Mouse (Mus musculus) intestine, embryonic 16.5 days (tissue): Measurements from ENCODE around the gene Stox2. TPM values are rescaled to one million over a fixed set of nuclear protein-coding genes. Genes with fewer than 3 reads are reported as not detected.

Experiments
- ATAC-seq: fragments of 200-750 bp; cut with Nextera tagmentation; 2 replicates; pipeline ENCODE4 v1.8.0; 2017; ENCODE audit warnings: moderate TSS enrichment, moderate library complexity
- H3K27ac ChIP-seq: fragments of 300-500 bp; sonication (generic); 2 replicates; pipeline ENCODE4 v1.5.1; 2014; ENCODE audit warnings: mild to moderate bottlenecking, low read length
- H3K27me3 ChIP-seq: fragments of 300-500 bp; sonication (generic); replicated peaks from 2 replicates; pipeline ENCODE4 v1.6.1; 2014; ENCODE audit warnings: low read length, control low read depth, mixed read lengths; ENCODE audit not compliant: control insufficient read depth, insufficient read depth
- H3K36me3 ChIP-seq: fragments of 300-500 bp; sonication (generic); 2 replicates; pipeline ENCODE4 v1.6.1; 2014; ENCODE audit warnings: low read length, control low read depth; ENCODE audit not compliant: control insufficient read depth, insufficient read depth
- H3K4me1 ChIP-seq: fragments of 300-500 bp; sonication (generic); 2 replicates; pipeline ENCODE4 v1.6.1; 2014; ENCODE audit warnings: low read length, control low read depth, mixed read lengths; ENCODE audit not compliant: control insufficient read depth, insufficient read depth
- H3K4me2 ChIP-seq: fragments of 300-500 bp; sonication (generic); 2 replicates; pipeline ENCODE4 v1.6.1; 2014; ENCODE audit warnings: low read depth, low read length, control low read depth
- H3K4me3 ChIP-seq: fragments of 300-500 bp; sonication (generic); 2 replicates; pipeline ENCODE4 v1.5.1; 2014; ENCODE audit warnings: mild to moderate bottlenecking, low read length
- H3K9ac ChIP-seq: fragments of 300-500 bp; sonication (generic); 2 replicates; pipeline ENCODE4 v1.6.1; 2014; ENCODE audit warnings: low read depth, low read length
- H3K9me3 ChIP-seq: fragments of 300-500 bp; sonication (generic); 2 replicates; pipeline ENCODE4 v1.6.1; 2016; ENCODE audit warnings: low read length, control low read depth; ENCODE audit not compliant: control insufficient read depth
- WGBS: fragments of 180-500 bp; shearing (Covaris S2); extraction: QIAGEN DNeasy Blood & Tissue Kit; methylation state at CpG from one replicate; pipeline ENCODE4 v1.1.7; 2014; 5-methylcytosine and 5-hydroxymethylcytosine counted together
- polyA plus RNA-seq: library from polyadenylated mRNA; unstranded; fragments of >200 nt; fragmentation: Nextera tagmentation; extraction: Ambion mirVana; gene quantifications from 2 replicates; pipeline ENCODE4 v1.2.1, GENCODE M21; 2015

The Stox2 gene
- polyA plus RNA-seq, 1 experiment from 2014 or later, result 4.7 TPM

- Histone ChIP-seq H3K36me3 (no peaks in the 10 kb centered on the region), H3K4me2 (no peak overlapping the region), H3K27ac (no peak overlapping the region), H3K9me3 (no peaks in the 10 kb centered on the region), H3K9ac (no peak overlapping the region), H3K4me1 (no peaks in the 10 kb centered on the region), H3K4me3 (no peak overlapping the region), H3K27me3 (no peaks in the 10 kb centered on the region)
- ATAC-seq, result no peak
- WGBS, result 85% methylated on average over 4 of the region's 4 CpGs
These were observed 195.3 kb downstream of the Stox2 start for GRCm38 (mm10) chr8:47250832-47251231.

GRCm38 (mm10) chr8:47245116-47245515, 201.0 kb downstream of the Stox2 start:
- Histone ChIP-seq H3K36me3 (no peaks in the 10 kb centered on the region), H3K9me3 (no peaks in the 10 kb centered on the region), H3K9ac (no peak overlapping the region), H3K27ac (no peak overlapping the region), H3K4me1 (peaks cover 14% of the 10 kb centered on the region; the same call in 1 of the 2 replicates), H3K4me2 (no peak overlapping the region), H3K4me3 (no peak overlapping the region), H3K27me3 (no peaks in the 10 kb centered on the region)
- WGBS, result 60% methylated on average over 4 of the region's 4 CpGs
- no peak for ATAC-seq

- Histone ChIP-seq H3K9ac (no peak overlapping the region), H3K36me3 (no peaks in the 10 kb centered on the region), H3K4me3 (no peak overlapping the region), H3K4me2 (no peak overlapping the region), H3K9me3 (no peaks in the 10 kb centered on the region), H3K27me3 (no peaks in the 10 kb centered on the region), H3K27ac (no peak overlapping the region), H3K4me1 (peaks cover 14% of the 10 kb centered on the region; the same call in 1 of the 2 replicates)
- ATAC-seq, result no peak
- 83% methylated on average over 15 of the region's 15 CpGs for WGBS
These were observed 202.0 kb downstream of the Stox2 start for GRCm38 (mm10) chr8:47244202-47244601.

GRCm38 (mm10) chr8:47243631-47244030, 202.5 kb downstream of the Stox2 start:
- Histone ChIP-seq H3K4me1 (peaks cover 14% of the 10 kb centered on the region; the same call in 1 of the 2 replicates), H3K4me2 (no peak overlapping the region), H3K36me3 (no peaks in the 10 kb centered on the region), H3K4me3 (no peak overlapping the region), H3K9me3 (no peaks in the 10 kb centered on the region), H3K27ac (no peak overlapping the region), H3K9ac (no peak overlapping the region), H3K27me3 (no peaks in the 10 kb centered on the region)
- ATAC-seq, result no peak
- WGBS, result 55% methylated on average over 12 of the region's 12 CpGs

GRCm38 (mm10) chr8:47243016-47243630, 203.0 kb downstream of the Stox2 start:
- Histone ChIP-seq H3K36me3 (no peaks in the 10 kb centered on the region), H3K9ac (no peak overlapping the region), H3K9me3 (no peaks in the 10 kb centered on the region), H3K27me3 (no peaks in the 10 kb centered on the region), H3K4me1 (peaks cover 14% of the 10 kb centered on the region; the same call in 1 of the 2 replicates), H3K4me2 (peak overlapping the region; percentile 61), H3K27ac (no peak overlapping the region), H3K4me3 (peak overlapping the region; percentile 40)
- ATAC-seq, result peak; percentile 66; the same call in 1 of the 2 replicates
- 31% methylated on average over 8 of the region's 8 CpGs for WGBS

GRCm38 (mm10) chr8:47242207-47243004, 203.8 kb downstream of the Stox2 start:
- peak overlapping the region; percentile 40 for H3K4me3 ChIP-seq
- no peak overlapping the region for H3K9ac ChIP-seq
- ATAC-seq, result peak; percentile 91
- peaks cover 14% of the 10 kb centered on the region; the same call in 1 of the 2 replicates for H3K4me1 ChIP-seq
- H3K27ac ChIP-seq, result no peak overlapping the region
- no peaks in the 10 kb centered on the region for H3K27me3 ChIP-seq
- WGBS, result 15% methylated on average over 17 of the region's 17 CpGs
- peak overlapping the region; percentile 61 for H3K4me2 ChIP-seq
- H3K36me3 ChIP-seq, result no peaks in the 10 kb centered on the region
- H3K9me3 ChIP-seq, result no peaks in the 10 kb centered on the region

GRCm38 (mm10) chr8:47241421-47242078, 204.6 kb downstream of the Stox2 start:
- 75% methylated on average over 13 of the region's 13 CpGs for WGBS
- no peak for ATAC-seq
- no peak overlapping the region for H3K27ac ChIP-seq

GRCm38 (mm10) chr8:47240871-47241270, 205.3 kb downstream of the Stox2 start:
- Histone ChIP-seq H3K36me3 (no peaks in the 10 kb centered on the region), H3K4me3 (no peak overlapping the region), H3K4me1 (peaks cover 14% of the 10 kb centered on the region; the same call in 1 of the 2 replicates), H3K9ac (no peak overlapping the region), H3K27me3 (no peaks in the 10 kb centered on the region), H3K9me3 (no peaks in the 10 kb centered on the region), H3K4me2 (no peak overlapping the region), H3K27ac (no peak overlapping the region)
- WGBS, result 84% methylated on average over 4 of the region's 4 CpGs
- no peak for ATAC-seq

More at GRCm38 (mm10) chr8:47241421-47242078, 204.6 kb downstream of the Stox2 start:
- H3K9me3 ChIP-seq, result no peaks in the 10 kb centered on the region
- H3K27me3 ChIP-seq, result no peaks in the 10 kb centered on the region
- no peaks in the 10 kb centered on the region for H3K36me3 ChIP-seq
- H3K4me3 ChIP-seq, result no peak overlapping the region
- peaks cover 14% of the 10 kb centered on the region; the same call in 1 of the 2 replicates for H3K4me1 ChIP-seq
- no peak overlapping the region for H3K9ac ChIP-seq
- H3K4me2 ChIP-seq, result peak overlapping the region; percentile 24

GRCm38 (mm10) chr8:47240266-47240665, 205.9 kb downstream of the Stox2 start:
- no peaks in the 10 kb centered on the region for H3K9me3 ChIP-seq
- no peak overlapping the region for H3K4me2 ChIP-seq

More at GRCm38 (mm10) chr8:47240266-47240665, 205.9 kb downstream of the Stox2 start:
- Histone ChIP-seq H3K27ac (no peak overlapping the region), H3K4me1 (peaks cover 14% of the 10 kb centered on the region; the same call in 1 of the 2 replicates), H3K4me3 (no peak overlapping the region), H3K36me3 (no peaks in the 10 kb centered on the region), H3K27me3 (no peaks in the 10 kb centered on the region), H3K9ac (no peak overlapping the region)
- WGBS, result 54% methylated on average over 7 of the region's 7 CpGs
- no peak for ATAC-seq
